Mouse (Mus musculus) brain, embryonic 14.5 days (tissue): ENCODE measurements around the gene Sik3.

ENCODE experiments used
- CTCF ChIP-seq: fragments of 200-500 bp; IDR thresholded peaks from 2 replicates; pipeline ENCODE4 v1.5.1; 2012; ENCODE audit warnings: inconsistent platforms, mild to moderate bottlenecking, moderate library complexity, borderline replicate concordance; ENCODE audit not compliant: insufficient read depth, insufficient read length; ENCODE audit errors: extremely low read depth
- POLR2A ChIP-seq: fragments of 200-500 bp; IDR thresholded peaks from 2 replicates; pipeline ENCODE4 v1.6.1; 2012; ENCODE audit warnings: mild to moderate bottlenecking, inconsistent platforms, borderline replicate concordance; ENCODE audit not compliant: poor library complexity, insufficient read depth, insufficient read length, severe bottlenecking; ENCODE audit errors: extremely low read depth

- TF ChIP-seq CTCF (no peak), POLR2A (no peak)
Observed at GRCm38 (mm10) chr9:46042387-46042786, 29.8 kb downstream of the Sik3 start.
